Mouse (Mus musculus): ENCODE results near the gene Twist2. TPM values are rescaled to one million over a fixed set of nuclear protein-coding genes. Genes with fewer than 3 reads are reported as not detected.

Twist2 gene
- 1 to 10 TPM; 1.1 to 1.6 TPM for total RNA-seq (2021)

- DNase-seq (ENCODE audit: low spot score in 2 of 2), result peak in 1 of 2 experiments; percentile 5
- intact Hi-C loops (cut with DNase I), result no loop called here
Measured at GRCm38 (mm10) chr1:91800967-91801843, at the start of gene Twist2. Gene Twist2, plus strand, starts transcription at chr1:91801461.

GRCm38 (mm10) chr1:91752931-91753330 lies 48.3 kb upstream of the Twist2 start:
- no peak for DNase-seq (ENCODE audit: low spot score in 2 of 2)
- intact Hi-C loops (cut with DNase I), result loop anchor here (10.0 kb wide), 1 partner anchor 212 kb away; no protein-coding TSS in a partner anchor

- peak; percentile 68 to 72 for DNase-seq (ENCODE audit: low spot score in 2 of 2)
- intact Hi-C loops (cut with DNase I), result loop anchor here (1.0 to 10.0 kb wide), 4 partner anchors 117 to 210 kb away; no protein-coding TSS in a partner anchor
Measured at GRCm38 (mm10) chr1:91755102-91755501, 46.2 kb upstream of the Twist2 start.

- no peak for DNase-seq (ENCODE audit: low spot score in 2 of 2)
- intact Hi-C loops (cut with DNase I), result loop anchor here (5.0 to 10.0 kb wide), 3 partner anchors 115 to 208 kb away; no protein-coding TSS in a partner anchor
Measured at GRCm38 (mm10) chr1:91757292-91757691, 44.0 kb upstream of the Twist2 start.

GRCm38 (mm10) chr1:91758143-91758542 lies 43.1 kb upstream of the Twist2 start:
- intact Hi-C loops (cut with DNase I), result loop anchor here (5.0 to 10.0 kb wide), 3 partner anchors 114 to 207 kb away; no protein-coding TSS in a partner anchor
- no peak for DNase-seq (ENCODE audit: low spot score in 2 of 2)

DNA sequence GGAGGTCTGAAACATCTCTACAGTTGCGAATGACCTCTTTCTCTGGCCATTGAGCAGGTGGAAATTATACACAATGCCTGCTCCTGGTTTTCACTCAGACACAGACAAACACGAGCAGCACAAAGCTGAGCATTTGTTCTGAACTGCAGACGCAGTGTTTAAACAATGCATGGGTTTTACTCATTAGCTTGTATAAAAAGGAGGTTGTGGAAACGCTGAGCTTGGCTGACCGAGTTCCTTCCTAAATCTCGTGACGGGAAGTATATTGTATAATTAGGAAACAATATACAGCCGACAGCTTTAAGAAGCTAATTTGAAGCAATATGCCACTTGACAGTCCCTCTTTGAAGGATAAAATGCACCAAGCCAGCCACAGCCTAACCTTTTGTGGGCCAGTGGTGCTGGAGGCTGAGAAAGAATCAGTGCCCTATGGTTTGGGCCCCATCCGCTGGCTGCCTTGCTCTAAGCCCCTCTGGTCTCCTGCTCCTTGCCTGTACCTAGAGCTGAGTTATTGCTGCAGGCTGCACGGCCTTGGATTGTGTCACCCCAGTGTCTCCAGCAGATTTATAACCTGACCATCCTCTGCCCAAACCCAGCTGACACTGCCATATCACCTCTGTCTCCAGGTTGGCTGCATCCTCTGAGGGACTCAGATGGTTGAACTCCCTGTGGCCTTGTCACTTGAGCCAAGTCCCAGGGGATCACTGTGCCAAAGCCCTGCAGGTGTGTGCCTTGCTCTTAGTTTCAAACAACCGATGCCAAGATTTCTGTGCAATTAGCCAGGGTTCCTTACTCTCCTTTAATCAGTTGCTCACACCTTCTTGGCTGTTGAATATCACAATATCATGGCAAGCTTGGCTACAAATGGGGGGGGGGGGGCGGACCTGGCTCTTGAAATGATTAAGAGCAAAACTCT lies 42.4 kb upstream of the Twist2 start:
- intact Hi-C loops (cut with DNase I), result loop anchor here (5.0 to 10.0 kb wide), 3 partner anchors 113 to 206 kb away; no protein-coding TSS in a partner anchor
- no peak for DNase-seq (ENCODE audit: low spot score in 2 of 2)

DNA sequence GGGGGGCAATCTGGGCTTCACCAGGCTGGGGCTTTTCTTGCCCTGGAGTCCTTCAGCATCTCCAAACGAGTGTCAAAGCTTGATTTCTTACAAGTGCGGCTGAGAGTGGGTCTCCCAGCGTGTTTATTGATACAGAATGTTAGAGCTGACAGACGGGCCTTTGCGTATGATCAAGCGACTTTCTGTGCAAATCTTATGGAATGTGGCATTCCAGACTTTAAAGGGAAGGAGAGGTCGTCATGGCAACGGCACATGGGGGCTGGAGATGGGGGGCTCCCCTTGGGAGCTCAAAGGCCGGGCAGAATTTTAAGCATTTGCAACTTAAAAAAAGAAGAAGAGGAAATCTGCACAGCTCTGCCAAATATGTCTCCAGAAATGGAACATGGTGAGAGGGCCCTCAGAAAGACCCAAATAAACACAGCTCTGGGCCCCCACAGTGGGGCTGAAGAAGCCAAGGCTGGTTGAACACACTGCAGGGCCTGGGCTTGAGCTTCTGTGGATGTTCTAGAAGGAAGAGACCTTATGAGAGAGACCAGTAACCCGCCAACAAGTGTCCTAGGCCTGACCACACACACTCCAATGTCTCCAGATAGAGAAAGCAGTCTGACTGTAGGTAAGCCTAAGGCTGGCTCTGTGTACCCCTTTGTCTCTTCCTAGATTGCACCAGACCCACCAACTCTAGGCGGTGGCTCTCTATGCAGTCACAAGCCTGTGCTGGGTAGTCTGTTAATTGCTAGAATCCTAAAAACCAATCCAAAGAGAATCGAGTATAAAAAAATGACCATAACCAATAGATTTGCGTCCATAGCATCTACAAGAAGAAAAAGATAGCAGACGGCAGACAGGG lies 40.9 kb upstream of the Twist2 start:
- intact Hi-C loops (cut with DNase I), result no loop called here
- DNase-seq (ENCODE audit: low spot score in 2 of 2), result peak; percentile 13 to 31

GRCm38 (mm10) chr1:91762528-91763091 lies 38.7 kb upstream of the Twist2 start:
- intact Hi-C loops (cut with DNase I), result no loop called here

GRCm38 (mm10) chr1:91770221-91770624 lies 31.0 kb upstream of the Twist2 start:
- DNase-seq (ENCODE audit: low spot score in 2 of 2), result no peak
- intact Hi-C loops (cut with DNase I), result no loop called here

More at GRCm38 (mm10) chr1:91762528-91763091, 38.7 kb upstream of the Twist2 start:
- DNase-seq (ENCODE audit: low spot score in 2 of 2), result no peak

GRCm38 (mm10) chr1:91770676-91771075 lies 30.6 kb upstream of the Twist2 start:
- intact Hi-C loops (cut with DNase I), result no loop called here
- no peak for DNase-seq (ENCODE audit: low spot score in 2 of 2)

DNA sequence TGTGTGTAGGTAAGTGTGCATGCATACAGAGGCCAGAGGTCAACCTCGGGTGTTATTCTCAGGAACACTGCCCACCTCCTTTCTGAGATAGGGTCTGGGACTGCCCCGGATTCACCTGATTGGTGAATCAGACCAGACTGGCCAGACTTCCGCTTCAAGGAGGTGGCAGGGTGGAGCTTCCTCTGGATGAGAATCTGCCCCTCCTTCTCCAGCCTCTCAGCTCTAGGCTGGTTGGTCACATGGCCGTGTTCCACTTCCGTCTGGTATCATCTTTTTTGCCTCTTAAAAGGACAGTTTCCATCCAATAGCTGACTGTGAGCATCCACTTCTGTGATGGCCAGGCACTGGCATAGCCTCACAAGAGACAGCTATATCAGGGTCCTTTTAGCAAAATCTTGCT lies 24.3 kb upstream of the Twist2 start:
- intact Hi-C loops (cut with DNase I), result no loop called here
- no peak for DNase-seq (ENCODE audit: low spot score in 2 of 2)

DNA sequence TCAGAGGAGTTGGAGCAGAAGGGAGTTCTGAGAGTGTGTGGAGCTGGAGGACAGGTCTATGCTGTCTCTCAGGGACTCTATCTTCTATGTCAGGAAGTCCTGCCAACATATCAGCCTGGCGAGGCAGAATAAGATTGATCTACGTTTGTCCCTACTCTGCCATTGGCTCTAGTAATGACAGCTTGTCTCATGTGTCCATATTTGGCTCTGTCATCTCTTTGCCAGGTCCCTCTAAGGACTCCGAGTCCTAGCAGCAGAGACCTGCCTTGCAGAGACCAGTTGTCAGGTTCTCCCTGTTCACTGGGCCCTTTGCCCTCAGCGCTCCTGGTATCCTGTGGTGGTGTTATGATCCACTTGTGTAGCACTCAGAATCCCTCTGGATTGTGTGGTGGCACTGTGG lies 21.4 kb upstream of the Twist2 start:
- intact Hi-C loops (cut with DNase I), result no loop called here
- no peak for DNase-seq (ENCODE audit: low spot score in 2 of 2)

DNA sequence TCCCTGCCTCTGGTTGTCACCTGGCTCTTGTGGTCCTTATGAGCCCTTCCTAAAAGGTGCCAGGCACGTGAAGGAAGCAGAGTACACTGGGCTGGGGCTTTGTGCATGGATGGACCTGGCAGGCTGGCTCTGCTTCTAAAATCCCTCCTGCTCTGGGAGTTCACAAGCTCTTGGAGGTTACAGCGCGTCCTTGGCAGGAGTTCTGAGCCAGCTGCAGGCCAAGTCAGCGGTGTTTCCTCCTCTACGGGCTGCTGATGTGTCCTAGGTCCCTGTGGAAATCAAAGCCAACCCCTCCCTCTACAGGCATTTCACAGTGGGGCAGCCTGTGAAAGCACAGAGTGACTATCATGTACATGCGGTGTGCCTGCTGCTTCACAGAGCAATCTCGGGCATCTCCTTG lies 20.1 kb upstream of the Twist2 start:
- DNase-seq (ENCODE audit: low spot score in 2 of 2), result no peak
- intact Hi-C loops (cut with DNase I), result no loop called here

DNA sequence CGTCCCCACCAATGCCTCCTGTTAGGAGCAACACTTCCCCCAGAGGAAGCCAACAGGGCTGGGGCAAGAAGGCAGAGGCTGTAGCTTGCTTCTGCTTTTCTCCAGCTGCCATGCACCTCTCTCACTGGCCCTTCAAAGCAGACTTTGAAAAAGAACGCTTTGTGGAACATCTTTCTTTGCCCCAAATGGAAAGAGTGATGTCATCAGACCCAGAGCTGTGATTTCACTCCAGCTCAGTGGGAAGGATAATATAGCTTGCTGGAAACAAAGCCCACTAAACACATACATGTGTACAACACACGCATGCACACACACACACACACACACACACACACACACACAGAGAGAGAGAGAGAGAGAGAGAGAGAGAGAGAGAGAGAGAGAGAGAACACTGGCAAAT lies 17.1 kb upstream of the Twist2 start:
- no peak for DNase-seq (ENCODE audit: low spot score in 2 of 2)
- intact Hi-C loops (cut with DNase I), result no loop called here

DNA sequence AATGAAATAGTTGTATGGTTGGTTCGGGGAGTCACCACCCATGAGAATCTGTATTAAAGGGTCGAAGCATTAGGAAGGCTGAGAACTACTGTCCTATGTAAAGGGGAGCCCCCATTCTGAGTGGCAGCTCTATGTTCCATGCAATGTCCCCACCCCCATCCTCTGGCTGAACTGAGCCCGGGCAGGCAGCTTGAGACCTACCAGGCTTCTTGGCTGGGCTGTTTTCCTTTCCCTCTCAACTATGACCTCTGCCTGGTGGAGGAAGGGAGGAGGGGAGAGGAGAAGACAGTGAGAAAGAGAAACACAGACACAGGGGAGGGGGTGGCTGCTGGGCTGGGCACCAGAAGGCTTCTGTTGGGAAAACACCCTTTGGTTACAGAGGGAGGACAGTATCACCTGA lies 1.9 kb upstream of the Twist2 start:
- intact Hi-C loops (cut with DNase I), result no loop called here
- DNase-seq (ENCODE audit: low spot score in 2 of 2), result no peak

- no peak for DNase-seq (ENCODE audit: low spot score in 2 of 2)
- intact Hi-C loops (cut with DNase I), result no loop called here
Measured at GRCm38 (mm10) chr1:91800348-91800747, 913 bp upstream of the Twist2 start.

- intact Hi-C loops (cut with DNase I), result no loop called here
- DNase-seq (ENCODE audit: low spot score in 2 of 2), result peak; percentile 41 to 60
Measured at GRCm38 (mm10) chr1:91801844-91802366, 644 bp downstream of the Twist2 start.

DNA sequence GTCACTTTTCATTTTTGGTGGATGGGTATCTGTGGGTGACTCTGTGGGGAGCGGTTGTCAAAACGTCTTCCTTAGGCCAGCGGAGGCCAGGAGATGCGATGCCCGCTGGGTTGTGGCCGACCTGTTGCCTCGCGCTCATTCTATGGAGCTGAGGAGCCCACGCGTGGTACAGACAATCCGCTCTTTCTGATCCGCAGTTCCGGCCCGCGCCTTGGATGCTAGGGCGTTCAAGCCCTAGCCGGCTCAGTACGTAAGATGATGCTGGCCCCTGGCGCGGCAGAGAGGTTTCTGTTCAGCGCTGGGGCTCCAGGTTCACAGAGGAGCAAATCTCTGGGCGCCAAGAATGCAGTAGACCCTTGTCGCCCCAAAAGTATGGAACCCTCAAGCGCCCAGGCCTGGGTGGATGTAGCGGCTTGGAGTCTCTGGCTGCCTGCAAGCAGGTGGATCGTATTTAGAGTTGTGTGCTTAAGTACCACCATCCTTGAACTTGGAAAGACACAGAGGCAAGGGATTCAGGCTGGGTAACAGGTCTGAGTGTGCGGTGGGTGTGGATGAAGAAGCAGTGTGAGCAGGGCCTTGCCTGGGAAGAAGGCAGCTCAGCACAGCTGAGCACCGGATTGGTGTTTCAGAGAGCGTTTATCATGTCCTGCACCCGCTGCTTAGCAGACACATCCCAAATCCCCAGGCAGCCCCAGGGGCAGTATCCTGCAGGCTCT lies 1.3 kb downstream of the Twist2 start:
- DNase-seq (ENCODE audit: low spot score in 2 of 2), result no peak
- intact Hi-C loops (cut with DNase I), result no loop called here
